Mouse (Mus musculus): Measurements from ENCODE around the gene Rfwd3. TPM values are rescaled to one million over a fixed set of nuclear protein-coding genes. Genes with fewer than 3 reads are reported as not detected.

Gene Rfwd3
- polyA plus RNA-seq (2014; fragmentation: Nextera tagmentation; extraction: Ambion mirVana): 15.0 and 30.9 TPM in 2 replicates

DNA sequence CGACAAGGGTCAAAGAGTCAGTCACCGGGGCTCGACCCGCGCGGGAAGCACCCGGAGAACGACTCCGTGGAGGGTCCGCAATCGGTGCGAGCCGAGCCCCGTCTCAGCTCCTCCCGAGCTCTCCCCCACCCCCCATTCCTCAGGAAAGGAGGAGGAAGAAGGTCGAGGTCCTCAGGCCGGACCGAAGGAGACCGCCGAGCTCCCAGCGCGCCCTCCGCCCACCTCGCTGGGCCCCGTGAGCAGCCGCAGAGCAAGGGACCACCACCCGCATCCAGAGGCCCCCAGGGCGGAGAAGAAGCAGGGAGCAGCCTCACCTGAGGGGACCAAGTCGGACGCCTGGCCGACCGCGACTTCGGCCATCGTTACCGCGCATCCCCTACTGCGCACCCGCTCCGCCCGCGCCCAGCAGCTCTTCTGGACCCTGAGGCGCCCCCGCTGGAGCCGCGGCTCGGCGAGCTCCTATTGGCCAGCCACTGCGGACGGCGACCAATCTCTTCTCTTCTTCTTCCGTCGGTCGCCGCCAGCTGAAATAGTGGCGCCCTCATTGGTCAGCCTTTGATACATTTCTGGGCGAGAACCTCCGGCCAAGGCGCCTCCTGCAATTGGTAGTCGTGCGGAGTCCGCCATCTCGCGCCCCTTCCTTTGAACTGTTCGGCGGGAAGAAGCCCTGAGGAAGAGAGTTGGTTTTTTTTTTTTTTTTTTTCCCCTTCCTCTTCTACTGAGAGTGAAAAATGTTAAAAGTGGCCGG, at the start of gene Rfwd3:
Gene Rfwd3 (minus strand): TSS at position 402 of the 748 bp plus-strand sequence.
- under 1% methylated on average over 67 of the region's 67 CpGs for WGBS
- peak; percentile 100 for ATAC-seq (ENCODE audit: low FRiP score, low TSS enrichment)
- Histone ChIP-seq H3K27ac (replicated peaks; ENCODE audit: low read depth, low read length) (peak within 1 kb of the TSS; percentile 67), H3K4me2 (ENCODE audit: low read length) (peak within 1 kb of the TSS; percentile 79), H3K4me3 (replicated peaks; ENCODE audit: low read depth, low read length) (peak within 1 kb of the TSS; percentile 93), H3K9ac (replicated peaks; ENCODE audit: low read length) (peak within 1 kb of the TSS; percentile 88), H3K36me3 (ENCODE audit: control insufficient read depth, insufficient read depth, low read length) (peaks cover 16% of the 10 kb centered on the region), H3K27me3 (ENCODE audit: control insufficient read depth, insufficient read depth, low read length) (no peaks in the 10 kb centered on the region), H3K9me3 (ENCODE audit: control insufficient read depth, low read length) (no peaks in the 10 kb centered on the region), H3K4me1 (ENCODE audit: control insufficient read depth, insufficient read depth, low read length) (peaks cover 10% of the 10 kb centered on the region; the same call in 1 of the 2 replicates)
- peak; percentile 97 for DNase-seq

DNA sequence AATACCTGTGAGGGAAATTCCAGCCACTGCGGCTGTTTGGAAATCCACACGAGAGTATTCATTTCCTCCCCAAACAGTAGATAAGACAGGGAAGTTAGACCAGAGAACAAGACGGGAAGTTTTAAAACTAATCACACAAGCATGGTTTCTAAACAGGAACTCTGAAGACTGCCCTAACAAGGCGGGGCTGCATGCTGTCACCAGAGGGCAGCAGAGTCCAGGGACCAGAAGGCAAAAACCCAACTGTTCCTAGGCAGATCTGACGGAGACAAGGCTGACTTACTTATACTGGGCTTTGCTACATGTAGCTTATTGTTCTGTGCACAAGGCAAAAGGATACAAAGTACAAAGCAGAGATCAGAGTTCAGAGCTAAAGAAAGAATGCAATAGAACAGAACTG, 43.2 kb upstream of the Rfwd3 start:
- DNase-seq: peak; percentile 87
- WGBS: 18% methylated on average over 5 of the region's 5 CpGs
- no peak overlapping the region for H3K4me3 ChIP-seq (replicated peaks; ENCODE audit: low read depth, low read length)
- no peaks in the 10 kb centered on the region; the same call in 1 of the 2 replicates for H3K4me1 ChIP-seq (ENCODE audit: control insufficient read depth, insufficient read depth, low read length)
- no peak overlapping the region for H3K27ac ChIP-seq (replicated peaks; ENCODE audit: low read depth, low read length)
- 0 out of 2 replicates have a peak, but pooled peaks cover 7% of the 10 kb centered on the region for H3K27me3 ChIP-seq (ENCODE audit: control insufficient read depth, insufficient read depth, low read length)
- H3K9ac ChIP-seq (replicated peaks; ENCODE audit: low read length): no peak overlapping the region
- no peak overlapping the region for H3K4me2 ChIP-seq (ENCODE audit: low read length)
- no peaks in the 10 kb centered on the region for H3K36me3 ChIP-seq (ENCODE audit: control insufficient read depth, insufficient read depth, low read length)
- no peak for ATAC-seq (ENCODE audit: low FRiP score, low TSS enrichment)
- no peaks in the 10 kb centered on the region for H3K9me3 ChIP-seq (ENCODE audit: control insufficient read depth, low read length)

DNA sequence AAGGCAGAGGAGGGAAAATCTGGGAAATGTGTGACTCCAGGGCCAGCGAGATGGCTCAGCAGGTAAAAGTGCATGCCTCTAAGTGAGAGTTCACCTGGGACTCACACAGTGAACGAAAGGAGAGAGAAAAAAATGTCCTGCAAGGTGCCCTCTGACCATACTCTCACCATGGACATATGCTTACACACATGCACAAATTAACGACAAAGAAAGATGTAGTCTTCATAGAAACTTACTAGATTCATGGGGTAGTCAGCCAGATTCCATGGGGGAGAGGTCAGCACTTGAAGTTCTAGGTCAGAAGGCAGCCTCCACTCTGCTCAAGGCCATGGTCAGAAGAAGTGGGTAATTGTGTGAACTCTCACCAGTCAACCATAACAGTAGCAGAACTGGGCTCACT, 40.2 kb upstream of the Rfwd3 start:
- Histone ChIP-seq H3K9ac (replicated peaks; ENCODE audit: low read length) (no peak overlapping the region), H3K4me2 (ENCODE audit: low read length) (no peak overlapping the region), H3K36me3 (ENCODE audit: control insufficient read depth, insufficient read depth, low read length) (no peaks in the 10 kb centered on the region), H3K4me3 (replicated peaks; ENCODE audit: low read depth, low read length) (no peak overlapping the region), H3K27ac (replicated peaks; ENCODE audit: low read depth, low read length) (no peak overlapping the region), H3K4me1 (ENCODE audit: control insufficient read depth, insufficient read depth, low read length) (peaks cover 5% of the 10 kb centered on the region; the same call in 1 of the 2 replicates), H3K9me3 (ENCODE audit: control insufficient read depth, low read length) (no peaks in the 10 kb centered on the region), H3K27me3 (ENCODE audit: control insufficient read depth, insufficient read depth, low read length) (0 out of 2 replicates have a peak, but pooled peaks cover 9% of the 10 kb centered on the region)
- DNase-seq: no peak
- 75% methylated on average over 3 of the region's 3 CpGs for WGBS
- ATAC-seq (ENCODE audit: low FRiP score, low TSS enrichment): no peak

DNA sequence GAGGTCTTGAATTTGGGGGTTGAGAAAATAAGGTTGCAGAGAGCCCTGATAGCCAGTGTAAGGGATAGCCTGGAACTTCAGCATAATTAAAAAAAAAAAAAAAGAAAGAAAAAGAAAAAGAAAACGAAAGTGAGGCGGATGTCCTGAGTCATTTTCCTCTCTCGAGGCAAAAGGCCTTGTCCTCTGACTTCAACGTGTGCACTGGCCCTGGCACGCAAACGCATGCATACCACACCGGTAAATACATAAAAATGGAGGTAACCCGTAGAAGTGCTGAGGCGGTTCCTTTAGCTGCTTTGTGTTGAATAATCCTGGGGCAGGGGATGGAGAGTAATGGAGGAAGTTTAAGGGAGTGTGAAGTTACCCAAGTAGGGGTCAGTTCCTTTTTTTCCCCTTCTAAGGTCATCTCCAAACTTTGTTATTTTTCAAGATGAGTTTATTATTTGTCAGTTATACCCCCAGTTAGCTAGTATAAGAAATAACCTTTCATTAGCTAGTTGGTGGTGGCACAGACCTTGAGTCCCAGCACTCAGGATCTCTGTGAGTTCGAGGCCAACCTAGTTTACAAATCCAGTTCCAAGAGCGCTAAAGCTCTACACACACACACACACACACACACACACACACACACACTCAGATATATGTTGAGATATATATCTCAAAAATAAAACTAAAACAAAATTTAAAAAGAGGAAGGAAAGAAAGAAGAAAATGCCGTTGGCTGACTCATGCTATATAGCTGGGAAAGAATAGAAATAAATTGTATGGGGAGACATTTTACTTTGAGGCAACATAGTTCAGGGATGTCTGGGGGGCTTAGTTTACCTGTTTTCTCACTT, 38.6 kb upstream of the Rfwd3 start:
- WGBS: 49% methylated on average over 12 of the region's 12 CpGs
- no peak for ATAC-seq (ENCODE audit: low FRiP score, low TSS enrichment)
- no peaks in the 10 kb centered on the region for H3K9me3 ChIP-seq (ENCODE audit: control insufficient read depth, low read length)
- H3K4me2 ChIP-seq (ENCODE audit: low read length): peak overlapping the region; percentile 59
- H3K27me3 ChIP-seq (ENCODE audit: control insufficient read depth, insufficient read depth, low read length): 0 out of 2 replicates have a peak, but pooled peaks cover 9% of the 10 kb centered on the region
- peaks cover 5% of the 10 kb centered on the region; the same call in 1 of the 2 replicates for H3K4me1 ChIP-seq (ENCODE audit: control insufficient read depth, insufficient read depth, low read length)
- H3K4me3 ChIP-seq (replicated peaks; ENCODE audit: low read depth, low read length): peak overlapping the region; percentile 31; the same call in 1 of the 2 replicates
- H3K36me3 ChIP-seq (ENCODE audit: control insufficient read depth, insufficient read depth, low read length): no peaks in the 10 kb centered on the region
- H3K27ac ChIP-seq (replicated peaks; ENCODE audit: low read depth, low read length): no peak overlapping the region
- no peak overlapping the region for H3K9ac ChIP-seq (replicated peaks; ENCODE audit: low read length)
- no peak for DNase-seq

DNA sequence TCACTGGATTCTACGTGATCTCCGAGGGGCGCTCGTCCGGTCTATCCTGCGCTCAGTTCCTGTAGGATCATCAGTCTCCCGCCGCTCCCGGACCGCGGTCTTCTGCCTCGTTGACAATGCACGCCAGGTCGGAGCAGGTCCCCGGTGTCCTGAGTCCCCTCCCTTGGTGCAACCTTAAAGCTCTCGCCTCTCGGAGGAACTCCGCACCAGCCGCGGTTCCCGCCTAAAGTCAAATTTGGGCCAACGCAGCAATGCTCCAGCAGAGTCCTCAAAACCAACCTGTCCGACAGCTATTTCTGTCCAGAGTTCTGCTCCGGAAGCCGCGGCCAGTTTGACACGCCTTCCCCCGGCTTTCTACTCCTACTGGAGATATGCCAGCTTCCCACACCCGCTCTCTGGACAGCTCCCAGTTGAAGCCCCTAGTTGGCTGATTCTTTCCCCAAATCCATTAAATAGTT, 37.9 kb upstream of the Rfwd3 start, which contains the start of gene Mlkl:
Gene Mlkl (minus strand): TSS at position 288 of the 458 bp plus-strand sequence.
- H3K27ac ChIP-seq (replicated peaks; ENCODE audit: low read depth, low read length): no peak within 1 kb of the TSS
- DNase-seq (peak; percentile 50), ATAC-seq (ENCODE audit: low FRiP score, low TSS enrichment) (no peak)
- 1% methylated on average over 29 of the region's 29 CpGs for WGBS
- peak within 1 kb of the TSS; percentile 59 for H3K4me2 ChIP-seq (ENCODE audit: low read length)
- peak within 1 kb of the TSS; percentile 31 for H3K4me3 ChIP-seq (replicated peaks; ENCODE audit: low read depth, low read length)
- 0 out of 2 replicates have a peak, but pooled peaks cover 9% of the 10 kb centered on the region for H3K27me3 ChIP-seq (ENCODE audit: control insufficient read depth, insufficient read depth, low read length)
- no peaks in the 10 kb centered on the region for H3K36me3 ChIP-seq (ENCODE audit: control insufficient read depth, insufficient read depth, low read length)
- H3K9me3 ChIP-seq (ENCODE audit: control insufficient read depth, low read length): no peaks in the 10 kb centered on the region
- H3K9ac ChIP-seq (replicated peaks; ENCODE audit: low read length): no peak within 1 kb of the TSS; the same call in 1 of the 2 replicates
- peaks cover 5% of the 10 kb centered on the region; the same call in 1 of the 2 replicates for H3K4me1 ChIP-seq (ENCODE audit: control insufficient read depth, insufficient read depth, low read length)

DNA sequence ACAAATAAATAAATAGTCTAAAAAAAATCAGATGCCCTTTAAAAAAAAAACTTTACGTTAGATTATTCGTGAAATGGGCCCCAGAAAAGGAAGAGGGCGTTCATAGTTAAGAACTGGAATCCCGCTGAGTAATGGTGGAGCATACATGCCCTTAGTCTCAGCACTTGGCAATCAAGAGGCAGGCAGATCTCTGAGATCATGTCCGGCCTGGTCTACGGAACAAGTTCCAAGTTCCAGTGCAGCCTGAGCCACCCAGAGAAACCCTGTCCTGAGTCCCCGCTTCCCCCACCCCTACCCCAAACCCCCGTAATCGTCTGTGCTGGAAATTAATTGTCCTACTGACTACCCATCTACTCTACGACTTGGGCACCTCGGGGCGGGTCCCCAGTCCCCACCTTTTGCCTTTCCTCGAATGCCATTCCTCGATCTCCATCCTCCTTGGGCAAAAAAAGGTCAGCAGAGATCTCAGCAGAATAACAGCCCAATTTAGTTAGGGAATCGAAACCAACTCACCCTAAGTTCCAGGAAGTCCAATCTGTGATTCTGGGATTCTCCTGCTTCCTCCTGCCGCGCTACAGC, 37.4 kb upstream of the Rfwd3 start:
- H3K27ac ChIP-seq (replicated peaks; ENCODE audit: low read depth, low read length): no peak overlapping the region
- H3K9me3 ChIP-seq (ENCODE audit: control insufficient read depth, low read length): no peaks in the 10 kb centered on the region
- ATAC-seq (ENCODE audit: low FRiP score, low TSS enrichment) (no peak), DNase-seq (peak; percentile 2)
- 0 out of 2 replicates have a peak, but pooled peaks cover 9% of the 10 kb centered on the region for H3K27me3 ChIP-seq (ENCODE audit: control insufficient read depth, insufficient read depth, low read length)
- peaks cover 5% of the 10 kb centered on the region; the same call in 1 of the 2 replicates for H3K4me1 ChIP-seq (ENCODE audit: control insufficient read depth, insufficient read depth, low read length)
- peak overlapping the region; percentile 31 for H3K4me3 ChIP-seq (replicated peaks; ENCODE audit: low read depth, low read length)
- WGBS: 34% methylated on average over 17 of the region's 17 CpGs
- H3K4me2 ChIP-seq (ENCODE audit: low read length): peak overlapping the region; percentile 59
- H3K36me3 ChIP-seq (ENCODE audit: control insufficient read depth, insufficient read depth, low read length): no peaks in the 10 kb centered on the region
- H3K9ac ChIP-seq (replicated peaks; ENCODE audit: low read length): no peak overlapping the region; the same call in 1 of the 2 replicates

DNA sequence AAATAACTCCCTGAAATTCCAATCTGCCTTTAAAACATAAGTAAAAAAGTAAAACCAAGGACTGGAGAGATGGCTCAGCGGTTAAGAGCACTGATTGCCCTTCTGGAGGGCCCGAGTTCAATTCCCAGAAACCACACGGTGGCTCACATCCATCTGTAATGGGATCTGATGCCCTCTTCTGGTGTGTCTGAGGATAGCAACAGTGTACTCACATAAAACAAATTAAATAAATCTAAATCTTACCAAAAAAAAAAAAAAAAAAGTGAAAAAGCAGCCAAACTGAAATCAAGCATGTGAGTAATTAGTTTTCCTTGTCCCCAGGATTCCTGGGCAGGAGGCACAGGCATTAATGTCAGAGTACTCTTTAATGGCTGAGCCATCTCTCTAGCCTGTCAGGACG, 36.7 kb upstream of the Rfwd3 start:
- DNase-seq (no peak), ATAC-seq (ENCODE audit: low FRiP score, low TSS enrichment) (no peak)
- Histone ChIP-seq H3K4me3 (replicated peaks; ENCODE audit: low read depth, low read length) (no peak overlapping the region), H3K27me3 (ENCODE audit: control insufficient read depth, insufficient read depth, low read length) (0 out of 2 replicates have a peak, but pooled peaks cover 9% of the 10 kb centered on the region), H3K36me3 (ENCODE audit: control insufficient read depth, insufficient read depth, low read length) (no peaks in the 10 kb centered on the region), H3K27ac (replicated peaks; ENCODE audit: low read depth, low read length) (no peak overlapping the region), H3K9me3 (ENCODE audit: control insufficient read depth, low read length) (no peaks in the 10 kb centered on the region), H3K4me2 (ENCODE audit: low read length) (no peak overlapping the region), H3K9ac (replicated peaks; ENCODE audit: low read length) (no peak overlapping the region), H3K4me1 (ENCODE audit: control insufficient read depth, insufficient read depth, low read length) (peaks cover 5% of the 10 kb centered on the region; the same call in 1 of the 2 replicates)
- 90% methylated on average over 4 of the region's 4 CpGs for WGBS

DNA sequence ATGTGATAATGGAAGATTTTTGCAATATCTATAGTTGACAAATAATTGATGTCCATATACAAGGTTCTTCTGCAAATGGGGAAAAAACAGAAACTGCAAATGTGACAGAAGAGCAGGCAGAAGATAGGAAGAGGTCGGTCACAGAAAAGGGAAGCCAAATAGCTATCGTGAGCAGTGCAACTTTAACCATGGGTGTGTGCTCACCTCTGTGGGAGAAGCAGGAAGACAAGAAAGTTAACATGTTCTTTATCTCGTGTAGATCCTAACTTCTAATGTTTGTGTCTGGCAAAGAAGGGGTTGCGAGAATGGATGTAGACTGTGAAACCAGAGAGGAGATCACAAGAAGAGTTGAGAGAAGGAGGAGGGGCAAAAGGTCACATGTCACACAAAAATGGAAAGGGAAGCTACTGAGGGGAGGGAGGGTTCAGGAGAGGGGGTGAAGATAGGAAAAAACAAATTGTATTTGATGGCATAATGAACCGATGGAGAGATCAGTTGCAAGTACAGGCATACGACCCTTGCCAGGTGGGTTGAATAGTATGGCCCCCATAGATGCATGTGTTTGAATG, 25.3 kb upstream of the Rfwd3 start:
- Histone ChIP-seq H3K9ac (replicated peaks; ENCODE audit: low read length) (no peak overlapping the region), H3K27ac (replicated peaks; ENCODE audit: low read depth, low read length) (no peak overlapping the region), H3K4me3 (replicated peaks; ENCODE audit: low read depth, low read length) (no peak overlapping the region), H3K4me2 (ENCODE audit: low read length) (no peak overlapping the region), H3K9me3 (ENCODE audit: control insufficient read depth, low read length) (no peaks in the 10 kb centered on the region), H3K27me3 (ENCODE audit: control insufficient read depth, insufficient read depth, low read length) (no peaks in the 10 kb centered on the region), H3K4me1 (ENCODE audit: control insufficient read depth, insufficient read depth, low read length) (no peaks in the 10 kb centered on the region), H3K36me3 (ENCODE audit: control insufficient read depth, insufficient read depth, low read length) (no peaks in the 10 kb centered on the region)
- no peak for ATAC-seq (ENCODE audit: low FRiP score, low TSS enrichment)
- 87% methylated on average over 6 of the region's 6 CpGs for WGBS
- no peak for DNase-seq

All from midbrain, embryonic 14.5 days (tissue).